Mouse (Mus musculus): ENCODE results near the gene Hypk. TPM values are rescaled to one million over a fixed set of nuclear protein-coding genes. Genes with fewer than 3 reads are reported as not detected.
A peak's percentile ranks its signal among the peaks of the same experiment; 100 is the strongest.
"Not testable (repeated sequence)": the region's sequence is repeated elsewhere in the genome, so short reads cannot be mapped to it uniquely, and the experiment has no call there.

The Hypk gene
- polyA plus RNA-seq, 2 experiments: 26.8 to 72.9 TPM

- Histone ChIP-seq H3K9me3 (ENCODE audit: control insufficient read depth, low read length) (no peaks in the 10 kb centered on the region), H3K36me3 (replicated peaks; ENCODE audit: control insufficient read depth, insufficient read depth, low read depth) (no peaks in the 10 kb centered on the region), H3K27ac (no peak overlapping the region), H3K9ac (replicated peaks) (no peak overlapping the region), H3K4me1 (replicated peaks; ENCODE audit: control insufficient read depth in 2 of 2, insufficient read depth in 2 of 2, low read length in 1 of 2) (peaks cover 3 to 5% of the 10 kb centered on the region in 2 experiments; a peak in 1 of 4 replicates), H3K4me3 (ENCODE audit: insufficient read depth in 1 of 2, low read depth in 2 of 2, low read length in 2 of 2) (no peak overlapping the region), H3K4me2 (ENCODE audit: low read depth) (no peak overlapping the region), H3K27me3 (ENCODE audit: control insufficient read depth, insufficient read depth, low read length) (no peaks in the 10 kb centered on the region)
- no peak for ATAC-seq (ENCODE audit: insufficient read depth)
- no peak for DNase-seq (ENCODE audit: low read depth in 3 of 3, low spot score in 3 of 3)
- TF ChIP-seq EP300 (IDR thresholded peaks at IDR 0.05; ENCODE audit: low read depth): no peak
- TF ChIP-seq CTCF (IDR thresholded peaks at IDR 0.05; ENCODE audit: low read depth): no peak
- WGBS (ENCODE audit: insufficient replicate concordance): 73% methylated on average over 3 of the region's 3 CpGs
Observed at GRCm38 (mm10) chr2:121477491-121478266, 24.6 kb downstream of the Hypk start.

GRCm38 (mm10) chr2:121480498-121480897, 27.4 kb downstream of the Hypk start:
- H3K9ac ChIP-seq (replicated peaks): no peak overlapping the region
- no peaks in the 10 kb centered on the region for H3K4me1 ChIP-seq (replicated peaks; ENCODE audit: control insufficient read depth in 2 of 2, insufficient read depth in 2 of 2, low read length in 1 of 2)
- H3K36me3 ChIP-seq (replicated peaks; ENCODE audit: control insufficient read depth, insufficient read depth, low read depth): no peaks in the 10 kb centered on the region
- TF ChIP-seq EP300 (IDR thresholded peaks at IDR 0.05; ENCODE audit: low read depth) (no peak), CTCF (IDR thresholded peaks at IDR 0.05; ENCODE audit: low read depth) (peak; percentile 89)
- no peak overlapping the region for H3K4me2 ChIP-seq (ENCODE audit: low read depth)
- no peaks in the 10 kb centered on the region for H3K9me3 ChIP-seq (ENCODE audit: control insufficient read depth, low read length)
- 40% methylated on average over 3 of the region's 3 CpGs for WGBS (ENCODE audit: insufficient replicate concordance)
- no peaks in the 10 kb centered on the region for H3K27me3 ChIP-seq (ENCODE audit: control insufficient read depth, insufficient read depth, low read length)
- ATAC-seq (ENCODE audit: insufficient read depth) (0 out of 2 replicates have a peak, but pooled peaks have one; percentile 15), DNase-seq (ENCODE audit: low read depth in 3 of 3, low spot score in 3 of 3) (no peak)
- no peak overlapping the region for H3K4me3 ChIP-seq (ENCODE audit: insufficient read depth in 1 of 2, low read depth in 2 of 2, low read length in 2 of 2)
- no peak overlapping the region for H3K27ac ChIP-seq

- not testable (repeated sequence) for H3K36me3 ChIP-seq (replicated peaks; ENCODE audit: control insufficient read depth, insufficient read depth, low read depth); H3K4me1 ChIP-seq (replicated peaks; ENCODE audit: control insufficient read depth in 2 of 2, insufficient read depth in 2 of 2, low read length in 1 of 2); ATAC-seq (ENCODE audit: insufficient read depth); H3K27me3 ChIP-seq (ENCODE audit: control insufficient read depth, insufficient read depth, low read length); H3K4me2 ChIP-seq (ENCODE audit: low read depth); H3K27ac ChIP-seq; H3K4me3 ChIP-seq (ENCODE audit: insufficient read depth in 1 of 2, low read depth in 2 of 2, low read length in 2 of 2); DNase-seq (ENCODE audit: low read depth in 3 of 3, low spot score in 3 of 3); H3K9me3 ChIP-seq (ENCODE audit: control insufficient read depth, low read length); H3K9ac ChIP-seq (replicated peaks)
- WGBS (ENCODE audit: insufficient replicate concordance): 75% methylated on average over 13 of the region's 13 CpGs
Observed at GRCm38 (mm10) chr2:121480916-121481315, 27.8 kb downstream of the Hypk start.

- 73% methylated on average over 8 of the region's 8 CpGs for WGBS (ENCODE audit: insufficient replicate concordance)
- no peak overlapping the region for H3K4me2 ChIP-seq (ENCODE audit: low read depth)
- ATAC-seq (ENCODE audit: insufficient read depth) (no peak), DNase-seq (ENCODE audit: low read depth in 3 of 3, low spot score in 3 of 3) (no peak)
- H3K27ac ChIP-seq: no peak overlapping the region
- no peaks in the 10 kb centered on the region for H3K4me1 ChIP-seq (replicated peaks; ENCODE audit: control insufficient read depth in 2 of 2, insufficient read depth in 2 of 2, low read length in 1 of 2)
- no peaks in the 10 kb centered on the region for H3K36me3 ChIP-seq (replicated peaks; ENCODE audit: control insufficient read depth, insufficient read depth, low read depth)
- no peaks in the 10 kb centered on the region for H3K9me3 ChIP-seq (ENCODE audit: control insufficient read depth, low read length)
- H3K9ac ChIP-seq (replicated peaks): no peak overlapping the region
- no peak for TF ChIP-seq CTCF (IDR thresholded peaks at IDR 0.05; ENCODE audit: low read depth)
- TF ChIP-seq EP300 (IDR thresholded peaks at IDR 0.05; ENCODE audit: low read depth): no peak
- no peaks in the 10 kb centered on the region for H3K27me3 ChIP-seq (ENCODE audit: control insufficient read depth, insufficient read depth, low read length)
- H3K4me3 ChIP-seq (ENCODE audit: insufficient read depth in 1 of 2, low read depth in 2 of 2, low read length in 2 of 2): no peak overlapping the region
Observed at GRCm38 (mm10) chr2:121483576-121483975, 30.5 kb downstream of the Hypk start.

- not testable (repeated sequence) for H3K27ac ChIP-seq; DNase-seq (ENCODE audit: low read depth in 3 of 3, low spot score in 3 of 3); ATAC-seq (ENCODE audit: insufficient read depth); H3K36me3 ChIP-seq (replicated peaks; ENCODE audit: control insufficient read depth, insufficient read depth, low read depth); H3K4me2 ChIP-seq (ENCODE audit: low read depth); H3K9ac ChIP-seq (replicated peaks); H3K4me1 ChIP-seq (replicated peaks; ENCODE audit: control insufficient read depth in 2 of 2, insufficient read depth in 2 of 2, low read length in 1 of 2); H3K4me3 ChIP-seq (ENCODE audit: insufficient read depth in 1 of 2, low read depth in 2 of 2, low read length in 2 of 2); H3K27me3 ChIP-seq (ENCODE audit: control insufficient read depth, insufficient read depth, low read length); H3K9me3 ChIP-seq (ENCODE audit: control insufficient read depth, low read length)
- 44% methylated on average over 1 of the region's 2 CpGs for WGBS (ENCODE audit: insufficient replicate concordance)
Observed at GRCm38 (mm10) chr2:121484403-121484802, 31.3 kb downstream of the Hypk start.

GRCm38 (mm10) chr2:121501550-121501949, 48.5 kb downstream of the Hypk start:
- DNase-seq (ENCODE audit: low read depth in 3 of 3, low spot score in 3 of 3); H3K9me3 ChIP-seq (ENCODE audit: control insufficient read depth, low read length); H3K4me2 ChIP-seq (ENCODE audit: low read depth); H3K4me3 ChIP-seq (ENCODE audit: insufficient read depth in 1 of 2, low read depth in 2 of 2, low read length in 2 of 2); H3K36me3 ChIP-seq (replicated peaks; ENCODE audit: control insufficient read depth, insufficient read depth, low read depth); H3K9ac ChIP-seq (replicated peaks); H3K27me3 ChIP-seq (ENCODE audit: control insufficient read depth, insufficient read depth, low read length); H3K27ac ChIP-seq; ATAC-seq (ENCODE audit: insufficient read depth); H3K4me1 ChIP-seq (replicated peaks; ENCODE audit: control insufficient read depth in 2 of 2, insufficient read depth in 2 of 2, low read length in 1 of 2): not testable (repeated sequence)
- no CpG with 5 or more reads among the region's 6 CpGs for WGBS (ENCODE audit: insufficient replicate concordance)

All from liver, embryonic 14.5 days (tissue).